Mouse (Mus musculus): ENCODE measurements around the gene Arhgef7.

DNA sequence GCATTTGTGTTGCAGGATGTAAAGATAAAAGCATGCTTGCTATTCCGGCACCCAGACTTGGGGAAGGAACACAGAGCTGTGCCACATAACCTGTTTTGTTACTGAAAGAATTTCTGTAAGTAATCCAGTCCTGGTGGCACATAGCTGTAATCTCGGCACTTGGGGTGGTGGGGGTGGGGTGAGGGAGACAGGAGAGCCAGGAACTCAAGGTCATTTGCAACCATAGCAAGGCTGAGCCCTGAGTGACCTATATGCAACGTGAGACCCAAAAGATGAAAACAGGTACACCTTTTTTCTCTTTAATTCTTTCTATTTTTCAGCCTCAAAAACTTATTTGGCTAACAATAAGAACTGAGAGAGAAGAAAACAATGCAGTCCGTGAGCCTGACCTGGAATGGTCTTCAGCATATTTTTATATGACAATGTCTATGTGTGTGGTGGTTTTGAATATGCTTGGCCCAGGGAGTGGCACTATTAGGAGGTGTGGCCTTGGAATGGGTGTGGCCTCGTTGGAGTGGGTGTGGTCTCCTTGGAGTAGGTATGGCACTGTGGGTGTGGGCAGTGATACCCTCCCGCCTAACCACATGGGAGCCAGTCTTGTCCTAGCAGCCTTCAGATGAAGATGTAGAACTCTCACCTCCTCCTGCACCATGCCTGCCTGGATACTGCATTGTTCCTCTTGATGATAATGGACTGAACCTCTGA lies 22.7 kb upstream of the Arhgef7 start:
- no peak for TF ChIP-seq POLR2A (IDR thresholded peaks at IDR 0.05; ENCODE audit: low read depth, low read length)
- no peak for TF ChIP-seq CTCF (IDR thresholded peaks at IDR 0.05; ENCODE audit: extremely low read depth, insufficient read length, insufficient replicate concordance, low read depth, low read length)

All from small intestine, adult 2 months (tissue).